Mouse (Mus musculus): ENCODE data around the gene Pld2.

Pld2 gene

GRCm38 (mm10) chr11:70572348-70572902, 32.6 kb downstream of the Pld2 start:
- DNase-seq (ENCODE audit: extremely low spot score, low read depth, low spot score), result no peak

- DNase-seq (ENCODE audit: extremely low spot score, low read depth, low spot score), result no peak
Measured at GRCm38 (mm10) chr11:70573872-70574271, 34.0 kb downstream of the Pld2 start.

GRCm38 (mm10) chr11:70577201-70577600, 37.3 kb downstream of the Pld2 start:
- no peak for DNase-seq (ENCODE audit: extremely low spot score, low read depth, low spot score)

- DNase-seq (ENCODE audit: extremely low spot score, low read depth, low spot score), result no peak
Measured at GRCm38 (mm10) chr11:70578962-70579361, 39.1 kb downstream of the Pld2 start.

- DNase-seq (ENCODE audit: extremely low spot score, low read depth, low spot score), result no peak
Measured at GRCm38 (mm10) chr11:70579710-70580357, 40.0 kb downstream of the Pld2 start.

- DNase-seq (ENCODE audit: extremely low spot score, low read depth, low spot score), result no peak
Measured at GRCm38 (mm10) chr11:70580358-70580720, 40.5 kb downstream of the Pld2 start.

- DNase-seq (ENCODE audit: extremely low spot score, low read depth, low spot score), result no peak
Measured at GRCm38 (mm10) chr11:70580921-70581320, 41.1 kb downstream of the Pld2 start.

- DNase-seq (ENCODE audit: extremely low spot score, low read depth, low spot score), result no peak
Measured at GRCm38 (mm10) chr11:70582196-70582595, 42.3 kb downstream of the Pld2 start.

GRCm38 (mm10) chr11:70583022-70583714, 43.3 kb downstream of the Pld2 start:
- no peak for DNase-seq (ENCODE audit: extremely low spot score, low read depth, low spot score)

- no peak for DNase-seq (ENCODE audit: extremely low spot score, low read depth, low spot score)
Measured at GRCm38 (mm10) chr11:70583775-70584174, 43.9 kb downstream of the Pld2 start.

- no peak for DNase-seq (ENCODE audit: extremely low spot score, low read depth, low spot score)
Measured at GRCm38 (mm10) chr11:70585457-70585856, 45.6 kb downstream of the Pld2 start.

- no peak for DNase-seq (ENCODE audit: extremely low spot score, low read depth, low spot score)
Measured at GRCm38 (mm10) chr11:70586261-70586660, 46.4 kb downstream of the Pld2 start.

- DNase-seq (ENCODE audit: extremely low spot score, low read depth, low spot score), result no peak
Measured at GRCm38 (mm10) chr11:70586954-70587353, 47.1 kb downstream of the Pld2 start.

- DNase-seq (ENCODE audit: extremely low spot score, low read depth, low spot score), result no peak
Measured at GRCm38 (mm10) chr11:70591733-70592132, 51.9 kb downstream of the Pld2 start.

- no peak for DNase-seq (ENCODE audit: extremely low spot score, low read depth, low spot score)
Measured at GRCm38 (mm10) chr11:70594253-70594989, 54.6 kb downstream of the Pld2 start.

- no peak for DNase-seq (ENCODE audit: extremely low spot score, low read depth, low spot score)
Measured at GRCm38 (mm10) chr11:70595638-70596037, 55.8 kb downstream of the Pld2 start.

GRCm38 (mm10) chr11:70596094-70596493, 56.2 kb downstream of the Pld2 start:
- DNase-seq (ENCODE audit: extremely low spot score, low read depth, low spot score), result no peak

- no peak for DNase-seq (ENCODE audit: extremely low spot score, low read depth, low spot score)
Measured at GRCm38 (mm10) chr11:70597301-70597700, 57.4 kb downstream of the Pld2 start.

GRCm38 (mm10) chr11:70598451-70598953, 58.6 kb downstream of the Pld2 start:
- no peak for DNase-seq (ENCODE audit: extremely low spot score, low read depth, low spot score)

- peak; percentile 41 for DNase-seq (ENCODE audit: extremely low spot score, low read depth, low spot score)
Measured at GRCm38 (mm10) chr11:70605024-70605566, 65.2 kb downstream of the Pld2 start.

GRCm38 (mm10) chr11:70606717-70607116, 66.9 kb downstream of the Pld2 start:
- no peak for DNase-seq (ENCODE audit: extremely low spot score, low read depth, low spot score)
